Mouse (Mus musculus) G1E (cell line): Measurements from ENCODE around the gene Zbtb25.

ENCODE experiments used
- CTCF ChIP-seq: IDR thresholded peaks from 2 replicates; pipeline ENCODE4 v1.5.1; 2012; ENCODE audit warnings: low read depth, low read length, inconsistent platforms, mixed read lengths
- POLR2AphosphoS5 ChIP-seq: IDR thresholded peaks from 2 replicates; pipeline ENCODE4 v1.6.1; 2012; ENCODE audit warnings: low read depth, low read length, inconsistent platforms; ENCODE audit not compliant: insufficient replicate concordance
- TAL1 ChIP-seq: conservative IDR thresholded peaks from 2 replicates; pipeline ENCODE4 v1.6.1; 2012; ENCODE audit warnings: low read depth, low read length, inconsistent platforms, mixed read lengths

DNA sequence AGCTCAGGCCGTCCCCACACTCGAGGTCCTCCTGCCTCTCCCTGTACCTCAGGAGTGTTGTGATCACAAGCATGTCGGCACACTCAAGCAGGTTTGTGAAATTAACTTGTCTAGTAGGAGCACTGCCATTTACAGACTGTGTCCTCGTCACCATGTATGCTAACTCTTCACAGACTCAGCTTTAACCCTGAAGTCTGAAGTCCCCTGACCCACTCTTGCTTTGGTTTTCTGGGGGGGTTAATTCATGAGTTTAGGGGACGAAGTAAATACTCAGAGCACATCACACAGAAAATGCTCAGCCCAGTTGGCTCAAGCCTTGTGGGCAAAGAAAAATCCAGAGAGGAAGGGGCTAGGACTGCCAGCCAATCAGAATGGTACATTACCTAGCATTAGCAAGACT, 33.8 kb downstream of the Zbtb25 start:
- no peak for TF ChIP-seq POLR2AphosphoS5
- TF ChIP-seq CTCF, result no peak
- no peak for TF ChIP-seq TAL1
